Mouse (Mus musculus) liver, embryonic 12.5 days (tissue): Measurements from ENCODE around the gene Psmd10. TPM values are rescaled to one million over a fixed set of nuclear protein-coding genes. Genes with fewer than 3 reads are reported as not detected.
A peak's percentile ranks its signal among the peaks of the same experiment; 100 is the strongest.

Experiments used
- ATAC-seq: fragments of 200-750 bp; cut with Nextera tagmentation; 2 replicates; pipeline ENCODE4 v1.8.0; 2017; ENCODE audit warnings: moderate number of reproducible peaks, mild to moderate bottlenecking, moderate library complexity
- H3K27ac ChIP-seq: fragments of 300-500 bp; sonication (generic); 2 replicates; pipeline ENCODE4 v1.5.1; 2016; ENCODE audit warnings: mild to moderate bottlenecking
- H3K27me3 ChIP-seq: fragments of 300-500 bp; sonication (generic); replicated peaks from 2 replicates; pipeline ENCODE4 v1.6.1; 2016; ENCODE audit warnings: mild to moderate bottlenecking, moderate library complexity
- H3K36me3 ChIP-seq: fragments of 300-500 bp; sonication (generic); 2 replicates; pipeline ENCODE4 v1.6.1; 2016; ENCODE audit warnings: mild to moderate bottlenecking, moderate library complexity
- H3K4me1 ChIP-seq: fragments of 300-500 bp; sonication (generic); 2 replicates; pipeline ENCODE4 v1.6.1; 2016
- H3K4me2 ChIP-seq: fragments of 300-500 bp; sonication (generic); 2 replicates; pipeline ENCODE4 v1.6.1; 2016; ENCODE audit warnings: mild to moderate bottlenecking, moderate library complexity
- H3K4me3 ChIP-seq: fragments of 300-500 bp; sonication (generic); 2 replicates; pipeline ENCODE4 v1.5.1; 2016; ENCODE audit warnings: mild to moderate bottlenecking, moderate library complexity
- H3K9ac ChIP-seq: fragments of 300-500 bp; sonication (generic); 2 replicates; pipeline ENCODE4 v1.6.1; 2016; ENCODE audit warnings: mild to moderate bottlenecking, moderate library complexity
- H3K9me3 ChIP-seq: fragments of 300-500 bp; sonication (generic); replicated peaks from 2 replicates; pipeline ENCODE4 v1.6.1; 2016; ENCODE audit warnings: mild to moderate bottlenecking, moderate library complexity
- WGBS: fragments of 180-500 bp; shearing (Covaris S2); methylation state at CpG from one replicate; pipeline ENCODE4 v1.1.7; 2016; ENCODE audit not compliant: insufficient replicate concordance; 5-methylcytosine and 5-hydroxymethylcytosine counted together
- polyA plus RNA-seq: library from polyadenylated mRNA; unstranded; fragments of >200 nt; fragmentation: Nextera tagmentation; extraction: Ambion mirVana; gene quantifications from 2 replicates; pipeline ENCODE4 v1.2.1, GENCODE M21; 2016

Gene Psmd10
- 41.6 and 43.8 TPM in 2 replicates for polyA plus RNA-seq

DNA sequence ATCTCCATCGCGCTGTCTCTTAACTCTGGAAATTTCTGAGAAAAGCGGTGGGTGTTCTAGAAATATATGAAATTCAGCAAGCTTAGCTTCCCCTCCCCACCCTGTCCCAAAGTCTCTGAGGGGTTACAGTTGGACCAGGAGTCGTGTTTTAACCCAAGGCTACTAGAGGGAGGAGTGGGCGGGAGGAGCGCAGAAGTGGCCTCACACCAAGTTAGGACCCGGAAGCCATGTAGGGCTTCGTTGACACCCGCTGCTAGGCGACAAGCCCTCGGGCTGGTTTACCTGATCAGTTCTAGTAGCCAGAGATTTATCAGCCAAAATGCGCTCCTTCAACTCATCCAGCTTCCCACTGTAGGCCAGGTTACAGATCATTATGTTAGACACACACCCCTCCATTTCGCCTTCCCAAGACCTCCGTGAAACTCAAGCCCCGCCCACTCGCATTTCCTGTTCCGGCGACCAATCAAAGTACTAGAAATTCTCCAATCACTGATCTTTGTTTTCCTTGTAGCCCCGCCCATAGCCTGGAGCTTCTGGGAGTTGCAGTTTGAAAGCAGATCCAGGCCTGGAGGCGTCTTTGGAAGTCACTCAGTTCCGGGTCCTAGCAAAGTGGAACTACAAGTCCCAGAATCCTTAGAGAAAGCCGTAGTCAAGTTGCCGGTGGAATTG, at the start of gene Psmd10, which contains the start of gene Atg4a:
Gene Psmd10 (minus strand): TSS at position 457 of the 669 bp plus-strand sequence.
Gene Atg4a (plus strand): TSS at position 636 of the 669 bp plus-strand sequence.
- Histone ChIP-seq H3K4me1 (no peaks in the 10 kb centered on the region), H3K36me3 (peaks cover 8% of the 10 kb centered on the region), H3K27ac (peak within 1 kb of the TSS; percentile 82), H3K27me3 (no peaks in the 10 kb centered on the region), H3K4me3 (peak within 1 kb of the TSS; percentile 62), H3K9me3 (no peaks in the 10 kb centered on the region), H3K4me2 (peak within 1 kb of the TSS; percentile 68), H3K9ac (peak within 1 kb of the TSS; percentile 65)
- 13% methylated on average over 23 of the region's 23 CpGs for whole genome bisulfite sequencing
- peak; percentile 92 for ATAC-seq

DNA sequence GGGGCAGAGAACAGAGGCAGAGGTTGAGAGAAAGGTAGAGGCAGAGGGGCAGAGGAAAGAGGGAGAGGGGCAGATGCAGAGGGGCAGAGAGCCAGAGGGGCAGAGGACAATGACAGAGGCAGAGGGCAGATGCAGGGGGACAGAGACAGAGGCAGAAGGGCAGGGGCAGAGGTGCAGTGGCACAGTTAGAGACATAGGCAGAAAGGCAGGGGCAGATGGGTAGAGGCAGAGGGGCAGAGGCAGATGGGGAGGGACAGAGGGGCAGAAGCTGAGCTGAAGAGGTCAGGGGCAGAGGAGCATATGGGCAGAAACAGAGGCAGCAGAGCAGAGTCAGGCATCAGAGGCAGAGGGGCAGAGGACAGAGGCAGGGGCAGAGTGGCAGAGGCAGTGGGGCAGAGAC, 42.4 kb upstream of the Psmd10 start:
- H3K27me3 ChIP-seq = peaks cover 42% of the 10 kb centered on the region
- no peak overlapping the region for H3K4me3 ChIP-seq
- no peaks in the 10 kb centered on the region for H3K4me1 ChIP-seq
- H3K9me3 ChIP-seq = no peaks in the 10 kb centered on the region
- H3K9ac ChIP-seq = no peak overlapping the region
- no peak overlapping the region for H3K4me2 ChIP-seq
- no peak overlapping the region for H3K27ac ChIP-seq
- 0 out of 2 replicates have a peak, but pooled peaks cover 4% of the 10 kb centered on the region for H3K36me3 ChIP-seq
- ATAC-seq = no peak

GRCm38 (mm10) chrX:140997912-140998545, 41.5 kb upstream of the Psmd10 start:
- H3K36me3 ChIP-seq = 0 out of 2 replicates have a peak, but pooled peaks cover 4% of the 10 kb centered on the region
- H3K4me2 ChIP-seq = no peak overlapping the region
- peaks cover 42% of the 10 kb centered on the region for H3K27me3 ChIP-seq
- H3K4me3 ChIP-seq = no peak overlapping the region
- no peak overlapping the region for H3K9ac ChIP-seq
- 75% methylated on average over 1 of the region's 1 CpGs for WGBS
- H3K4me1 ChIP-seq = no peaks in the 10 kb centered on the region
- H3K27ac ChIP-seq = no peak overlapping the region
- ATAC-seq = 0 out of 2 replicates have a peak, but pooled peaks have one; percentile 21
- H3K9me3 ChIP-seq = no peaks in the 10 kb centered on the region

DNA sequence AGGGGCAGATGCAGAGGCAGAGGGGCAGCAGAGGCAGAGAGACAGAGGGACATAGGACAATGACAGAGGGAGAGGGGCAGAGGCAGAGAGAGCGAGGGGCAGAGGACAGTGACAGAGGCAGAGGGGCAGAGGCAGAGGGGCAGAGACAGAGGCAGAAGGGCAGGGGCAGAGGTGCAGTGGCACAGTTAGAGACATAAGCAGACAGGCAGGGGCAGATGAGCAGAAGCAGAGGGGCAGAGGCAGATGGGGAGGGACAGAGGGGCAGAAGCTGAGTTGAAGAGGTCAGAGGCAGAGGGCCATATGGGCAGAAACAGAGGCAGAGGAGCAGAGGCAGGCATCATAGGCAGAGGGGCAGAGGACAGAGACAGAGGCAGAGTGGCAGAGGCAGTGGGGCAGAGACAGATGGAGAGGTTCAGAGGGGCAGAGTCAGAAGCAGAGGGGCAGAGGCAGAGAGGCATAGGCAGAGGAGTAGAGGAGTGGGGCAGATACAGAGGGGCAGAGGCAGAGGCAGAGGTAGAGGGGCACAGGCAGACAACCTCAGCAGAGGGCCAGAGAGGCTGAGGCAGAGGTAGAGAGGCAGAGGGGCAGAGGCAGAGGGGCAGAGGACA, 40.5 kb upstream of the Psmd10 start:
- WGBS = 38% methylated on average over 1 of the region's 1 CpGs
- Histone ChIP-seq H3K9ac (no peak overlapping the region), H3K27ac (no peak overlapping the region), H3K27me3 (peaks cover 42% of the 10 kb centered on the region), H3K36me3 (0 out of 2 replicates have a peak, but pooled peaks cover 4% of the 10 kb centered on the region), H3K9me3 (no peaks in the 10 kb centered on the region), H3K4me1 (no peaks in the 10 kb centered on the region), H3K4me3 (no peak overlapping the region), H3K4me2 (no peak overlapping the region)
- peak; percentile 59 for ATAC-seq

DNA sequence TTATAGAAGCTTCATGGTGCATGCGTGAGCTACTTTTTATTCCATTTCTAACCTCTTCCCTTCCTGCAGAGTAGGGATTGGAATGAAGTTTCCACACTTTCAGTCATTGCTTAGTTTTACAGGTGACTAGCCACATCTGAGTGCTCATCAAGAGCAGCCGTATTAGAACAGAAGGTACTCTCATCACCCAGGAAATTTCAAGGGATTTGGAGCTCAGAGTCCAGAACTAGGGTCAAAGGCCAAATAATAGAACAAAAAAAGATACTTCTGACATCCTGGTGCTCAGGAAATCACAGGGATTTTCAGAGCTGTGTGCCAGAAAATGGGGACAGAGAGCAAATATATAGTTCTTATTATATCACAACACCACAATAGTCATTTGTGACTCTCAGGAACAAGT, 28.7 kb upstream of the Psmd10 start:
- Histone ChIP-seq H3K9ac (no peak overlapping the region), H3K4me2 (no peak overlapping the region), H3K27ac (no peak overlapping the region), H3K4me3 (no peak overlapping the region), H3K27me3 (no peaks in the 10 kb centered on the region; the same call in none of the 2 replicates), H3K36me3 (no peaks in the 10 kb centered on the region), H3K9me3 (no peaks in the 10 kb centered on the region), H3K4me1 (peaks cover 9% of the 10 kb centered on the region)
- WGBS = 78% methylated on average over 2 of the region's 2 CpGs
- ATAC-seq = no peak

DNA sequence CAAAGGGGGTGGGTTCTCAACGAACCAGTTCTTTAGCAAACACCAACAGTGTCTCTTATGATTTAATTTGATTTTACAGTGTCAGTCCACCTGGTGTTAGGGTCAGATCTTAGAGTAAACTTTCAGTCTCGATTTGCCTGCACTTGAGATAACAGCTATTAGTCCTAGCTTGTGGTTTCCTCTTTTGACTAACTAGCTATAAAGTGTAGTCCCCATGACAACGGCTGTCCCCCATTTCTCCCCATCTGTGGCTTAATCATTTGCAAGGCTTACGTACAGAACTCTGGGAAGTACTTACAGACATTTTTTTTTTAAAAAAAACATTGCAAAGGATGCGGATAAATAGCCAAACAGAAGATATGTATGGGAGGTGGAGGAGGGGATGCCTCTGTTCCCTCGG, 28.3 kb upstream of the Psmd10 start:
- Histone ChIP-seq H3K27me3 (no peaks in the 10 kb centered on the region; the same call in none of the 2 replicates), H3K36me3 (no peaks in the 10 kb centered on the region), H3K9ac (no peak overlapping the region), H3K4me2 (no peak overlapping the region), H3K4me1 (peaks cover 9% of the 10 kb centered on the region), H3K9me3 (no peaks in the 10 kb centered on the region), H3K27ac (no peak overlapping the region), H3K4me3 (no peak overlapping the region)
- no peak for ATAC-seq
- 45% methylated on average over 6 of the region's 6 CpGs for WGBS

- Histone ChIP-seq H3K27me3 (no peaks in the 10 kb centered on the region; the same call in none of the 2 replicates), H3K36me3 (no peaks in the 10 kb centered on the region), H3K4me2 (no peak overlapping the region), H3K4me1 (peaks cover 9% of the 10 kb centered on the region), H3K27ac (no peak overlapping the region), H3K4me3 (no peak overlapping the region), H3K9ac (no peak overlapping the region), H3K9me3 (no peaks in the 10 kb centered on the region)
- WGBS = 28% methylated on average over 6 of the region's 6 CpGs
- 0 out of 2 replicates have a peak, but pooled peaks have one; percentile 21 for ATAC-seq
Measured at GRCm38 (mm10) chrX:140983206-140983960, 26.9 kb upstream of the Psmd10 start.

- Histone ChIP-seq H3K27me3 (no peaks in the 10 kb centered on the region; the same call in 1 of the 2 replicates), H3K9me3 (no peaks in the 10 kb centered on the region), H3K4me2 (no peak overlapping the region), H3K4me3 (no peak overlapping the region), H3K4me1 (peaks cover 9% of the 10 kb centered on the region), H3K36me3 (no peaks in the 10 kb centered on the region), H3K9ac (no peak overlapping the region), H3K27ac (no peak overlapping the region)
- WGBS = 63% methylated on average over 4 of the region's 4 CpGs
- no peak for ATAC-seq
Measured at GRCm38 (mm10) chrX:140980163-140980562, 23.6 kb upstream of the Psmd10 start.

DNA sequence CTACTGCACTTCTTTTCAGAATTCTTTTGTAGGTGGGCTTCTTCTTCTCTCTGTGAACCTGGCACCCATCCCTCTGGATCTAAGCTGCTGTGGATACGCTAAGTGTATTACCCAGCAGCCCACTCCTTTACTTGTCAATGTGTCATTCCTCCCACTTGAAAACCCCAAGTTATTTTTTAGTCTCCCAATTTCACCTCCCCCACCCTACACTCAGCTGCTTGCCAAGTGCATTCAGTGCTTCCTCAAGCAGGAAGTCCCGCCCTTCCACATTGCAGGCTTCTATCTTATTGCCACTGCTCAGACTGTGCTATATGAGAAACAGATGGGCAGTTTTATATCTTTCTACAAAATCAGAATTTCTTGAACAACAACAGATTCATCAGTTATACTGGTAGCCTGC, 23.0 kb upstream of the Psmd10 start:
- Histone ChIP-seq H3K4me3 (no peak overlapping the region), H3K27me3 (no peaks in the 10 kb centered on the region; the same call in none of the 2 replicates), H3K4me1 (peaks cover 9% of the 10 kb centered on the region), H3K9me3 (no peaks in the 10 kb centered on the region), H3K36me3 (no peaks in the 10 kb centered on the region), H3K4me2 (no peak overlapping the region), H3K9ac (no peak overlapping the region), H3K27ac (no peak overlapping the region)
- ATAC-seq = no peak
- 64% methylated on average over 2 of the region's 2 CpGs for WGBS

DNA sequence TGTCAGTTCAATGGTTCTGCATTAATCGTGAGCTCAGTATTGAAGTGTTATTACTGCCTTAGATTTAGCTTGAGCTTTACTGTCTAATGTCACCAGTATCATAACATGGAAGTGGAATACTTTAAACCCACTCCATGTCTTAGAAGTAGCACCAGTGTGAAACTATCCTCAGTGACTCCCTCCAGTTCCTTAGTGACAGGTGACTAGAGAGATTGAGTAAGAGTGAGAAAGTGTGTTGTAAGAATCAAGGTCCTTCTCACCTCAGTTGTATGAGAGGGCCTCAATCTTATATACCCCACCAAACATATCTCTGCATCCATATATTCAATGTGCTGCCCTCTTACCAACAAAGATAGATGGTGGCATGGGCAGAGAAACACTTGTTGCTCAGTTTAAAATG, 22.4 kb upstream of the Psmd10 start:
- WGBS = 83% methylated on average over 1 of the region's 1 CpGs

GRCm38 (mm10) chrX:140956959-140957358, 431 bp upstream of the Psmd10 start:
- Histone ChIP-seq H3K9ac (peak overlapping the region; percentile 65), H3K36me3 (peaks cover 7% of the 10 kb centered on the region), H3K4me2 (peak overlapping the region; percentile 68), H3K27me3 (no peaks in the 10 kb centered on the region), H3K9me3 (no peaks in the 10 kb centered on the region), H3K27ac (peak overlapping the region; percentile 48; the same call in 1 of the 2 replicates), H3K4me1 (no peaks in the 10 kb centered on the region), H3K4me3 (peak overlapping the region; percentile 62)
- ATAC-seq = peak; percentile 53
- WGBS = 19% methylated on average over 5 of the region's 5 CpGs

More for the DNA sequence above, 22.4 kb upstream of the Psmd10 start:
- Histone ChIP-seq H3K27me3 (no peaks in the 10 kb centered on the region; the same call in none of the 2 replicates), H3K4me1 (peaks cover 9% of the 10 kb centered on the region), H3K27ac (no peak overlapping the region), H3K9me3 (no peaks in the 10 kb centered on the region), H3K4me3 (no peak overlapping the region), H3K36me3 (no peaks in the 10 kb centered on the region), H3K4me2 (no peak overlapping the region), H3K9ac (no peak overlapping the region)
- ATAC-seq = no peak
